Mouse (Mus musculus) liver, embryonic 14.5 days (tissue): Measurements from ENCODE around the gene Dtd1.

Experiments
- CTCF ChIP-seq: IDR thresholded peaks from 2 replicates; pipeline ENCODE4 v1.5.1; 2016; ENCODE audit warnings: antibody characterized with exemption, low read depth, control low read depth
- EP300 ChIP-seq: IDR thresholded peaks from 2 replicates; pipeline ENCODE4 v1.6.1; 2016; ENCODE audit warnings: antibody characterized with exemption, low read depth

- no peak for TF ChIP-seq CTCF
- no peak for TF ChIP-seq EP300
Measured at GRCm38 (mm10) chr2:144741973-144742372, 142.3 kb downstream of the Dtd1 start.
